Mouse (Mus musculus) olfactory bulb, adult 2 months (tissue): ENCODE results near the gene Lrmda. TPM values are rescaled to one million over a fixed set of nuclear protein-coding genes. Genes with fewer than 3 reads are reported as not detected.

Source experiments
- H3K27ac ChIP-seq: fragments of 200-500 bp; 2 replicates; pipeline ENCODE4 v1.5.1; 2012; ENCODE audit warnings: low read depth, low read length; ENCODE audit not compliant: insufficient read depth
- H3K4me1 ChIP-seq: fragments of 200-500 bp; 2 replicates; pipeline ENCODE4 v1.6.1; 2012; ENCODE audit warnings: low read length; ENCODE audit not compliant: control insufficient read depth, insufficient read depth
- H3K4me3 ChIP-seq: fragments of 200-500 bp; 2 replicates; pipeline ENCODE4 v1.5.1; 2012; ENCODE audit warnings: mild to moderate bottlenecking, low read depth, low read length, moderate library complexity; ENCODE audit not compliant: insufficient read depth
- CTCF ChIP-seq: fragments of 200-500 bp; IDR thresholded peaks from 2 replicates; pipeline ENCODE4 v1.5.1; 2012; ENCODE audit warnings: low read depth, mild to moderate bottlenecking, low read length, moderate library complexity; ENCODE audit not compliant: insufficient read depth
- POLR2A ChIP-seq: fragments of 200-500 bp; IDR thresholded peaks from 2 replicates; pipeline ENCODE4 v1.6.1; 2012; ENCODE audit warnings: mild to moderate bottlenecking, low read depth, low read length, moderate library complexity; ENCODE audit not compliant: insufficient read depth
- WGBS: fragments of 180-500 bp; shearing (Covaris S2); methylation state at CpG from one replicate; pipeline ENCODE4 v1.1.7; 2018; 5-methylcytosine and 5-hydroxymethylcytosine counted together
- polyA plus RNA-seq: library from polyadenylated mRNA; stranded (reverse); fragments of >200 nt; gene quantifications from 2 replicates; pipeline ENCODE4 v1.2.4, GENCODE M21; 2012; ENCODE audit warnings: low replicate concordance; ENCODE audit not compliant: missing spikeins, insufficient read depth, insufficient read length

Lrmda gene
- polyA plus RNA-seq, 1 experiment: not detected

DNA sequence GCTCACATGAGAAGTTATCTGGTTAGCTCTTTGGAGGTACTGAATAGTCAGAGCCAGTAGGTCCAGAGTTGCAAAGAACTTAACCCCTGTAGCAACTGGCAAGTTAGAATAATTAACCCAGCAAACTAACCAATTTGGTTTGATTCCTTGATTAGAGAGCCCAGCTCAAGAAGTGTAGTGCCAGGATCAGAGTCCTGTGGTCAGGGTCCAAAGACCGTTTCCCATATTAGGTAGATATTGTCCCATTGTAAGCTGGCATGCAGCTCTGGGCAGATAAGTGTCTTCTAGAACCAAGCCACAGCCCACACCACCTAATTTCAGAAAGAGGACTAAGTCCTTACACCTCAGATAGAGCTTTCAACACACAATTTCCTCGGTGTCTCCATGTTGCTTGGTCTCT lies 473.8 kb downstream of the Lrmda start:
- H3K4me3 ChIP-seq: no peak overlapping the region
- WGBS: 96% methylated on average over 2 of the region's 2 CpGs
- H3K27ac ChIP-seq: no peak overlapping the region
- TF ChIP-seq CTCF (no peak), POLR2A (no peak)
- H3K4me1 ChIP-seq: no peaks in the 10 kb centered on the region

- Histone ChIP-seq H3K4me3 (no peak overlapping the region), H3K27ac (no peak overlapping the region), H3K4me1 (no peaks in the 10 kb centered on the region)
- no peak for TF ChIP-seq POLR2A
- no peak for TF ChIP-seq CTCF
Measured at GRCm38 (mm10) chr14:22494290-22494689, 474.8 kb downstream of the Lrmda start.

- Histone ChIP-seq H3K4me1 (no peaks in the 10 kb centered on the region), H3K27ac (no peak overlapping the region), H3K4me3 (no peak overlapping the region)
- WGBS: 59% methylated on average over 10 of the region's 10 CpGs
- no peak for TF ChIP-seq POLR2A
- no peak for TF ChIP-seq CTCF
Measured at GRCm38 (mm10) chr14:22494866-22495265, 475.4 kb downstream of the Lrmda start.

DNA sequence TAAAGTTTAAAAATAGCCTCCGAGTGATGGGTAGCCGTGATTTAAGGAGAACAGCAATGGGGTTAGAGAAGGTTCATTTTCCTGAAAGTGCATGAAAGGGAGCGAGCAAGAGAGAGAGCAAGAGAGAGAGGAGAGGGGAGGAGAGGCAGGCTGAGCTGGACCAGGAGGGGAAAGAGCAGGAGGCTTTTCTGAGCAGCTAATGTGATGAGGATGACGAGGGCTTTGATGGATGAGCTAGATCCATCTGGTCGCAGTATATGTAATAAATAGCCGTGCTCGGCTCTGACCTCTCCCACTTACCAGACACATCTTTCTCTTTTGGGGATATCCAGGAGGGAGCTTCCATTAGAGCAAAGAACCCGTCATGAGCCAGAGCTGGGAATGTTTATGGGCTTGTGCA lies 475.8 kb downstream of the Lrmda start:
- no peak for TF ChIP-seq POLR2A
- no peak for TF ChIP-seq CTCF
- WGBS: 84% methylated on average over 8 of the region's 8 CpGs
- no peak overlapping the region for H3K27ac ChIP-seq
- no peak overlapping the region for H3K4me3 ChIP-seq
- H3K4me1 ChIP-seq: no peaks in the 10 kb centered on the region

GRCm38 (mm10) chr14:22497636-22498131 lies 478.2 kb downstream of the Lrmda start:
- TF ChIP-seq CTCF (no peak), POLR2A (no peak)
- WGBS: 68% methylated on average over 4 of the region's 4 CpGs
- no peak overlapping the region for H3K4me3 ChIP-seq
- no peaks in the 10 kb centered on the region for H3K4me1 ChIP-seq
- no peak overlapping the region for H3K27ac ChIP-seq

DNA sequence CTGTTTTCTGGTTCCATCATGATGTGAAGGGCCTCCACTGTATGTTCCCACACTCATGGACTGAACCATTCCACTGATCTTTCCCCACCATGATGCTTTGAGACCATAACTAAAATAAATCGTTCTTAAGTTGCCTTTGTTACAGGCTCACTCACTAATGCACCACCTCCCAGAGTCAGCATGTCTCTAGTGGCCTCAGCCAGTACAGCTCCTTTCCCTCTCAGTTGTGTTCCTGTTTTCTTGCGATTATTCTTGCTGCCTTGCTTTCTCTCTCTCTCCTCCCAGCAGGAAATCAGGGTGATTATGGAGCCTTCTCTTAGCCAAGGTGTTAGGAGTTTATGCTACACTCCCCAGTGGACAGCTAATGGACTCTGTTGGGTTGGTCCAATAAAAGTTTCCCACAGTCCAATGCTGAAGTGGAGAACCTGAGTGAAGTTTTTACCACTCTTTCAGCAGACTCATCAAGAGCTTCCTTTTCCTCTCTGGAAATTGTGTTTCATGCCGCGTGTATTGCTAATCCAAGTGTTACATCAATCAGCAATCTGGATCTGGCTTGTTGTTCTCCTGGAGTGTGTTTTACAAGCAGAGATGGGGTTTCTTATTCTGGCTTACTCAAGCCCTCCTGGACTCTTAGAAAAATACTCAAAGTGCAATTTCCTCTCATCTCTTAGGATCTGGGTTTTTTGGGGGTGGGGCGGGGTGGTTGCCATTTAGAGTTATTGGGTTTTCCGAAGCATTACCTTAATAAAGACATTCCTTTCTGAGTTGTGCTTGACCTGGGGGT lies 490.4 kb downstream of the Lrmda start:
- no peaks in the 10 kb centered on the region for H3K4me1 ChIP-seq
- no peak overlapping the region for H3K4me3 ChIP-seq
- no peak overlapping the region for H3K27ac ChIP-seq
- WGBS: 82% methylated on average over 6 of the region's 6 CpGs
- TF ChIP-seq POLR2A: no peak
- no peak for TF ChIP-seq CTCF

DNA sequence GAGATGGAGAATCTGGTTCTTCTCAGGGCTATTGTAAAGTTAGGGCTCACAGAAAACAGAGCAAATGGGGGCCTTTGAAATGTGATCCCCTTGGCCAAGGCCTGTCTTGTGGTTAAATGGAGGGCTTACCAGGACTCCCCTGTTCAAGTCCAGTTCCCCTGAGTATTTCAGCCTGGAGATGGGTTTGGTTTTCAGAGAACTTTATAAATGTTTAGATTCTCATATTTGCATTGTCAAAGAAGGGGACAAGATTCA lies 490.9 kb downstream of the Lrmda start:
- no peak overlapping the region for H3K4me3 ChIP-seq
- no peak overlapping the region for H3K27ac ChIP-seq
- no peak for TF ChIP-seq POLR2A
- no peaks in the 10 kb centered on the region for H3K4me1 ChIP-seq

DNA sequence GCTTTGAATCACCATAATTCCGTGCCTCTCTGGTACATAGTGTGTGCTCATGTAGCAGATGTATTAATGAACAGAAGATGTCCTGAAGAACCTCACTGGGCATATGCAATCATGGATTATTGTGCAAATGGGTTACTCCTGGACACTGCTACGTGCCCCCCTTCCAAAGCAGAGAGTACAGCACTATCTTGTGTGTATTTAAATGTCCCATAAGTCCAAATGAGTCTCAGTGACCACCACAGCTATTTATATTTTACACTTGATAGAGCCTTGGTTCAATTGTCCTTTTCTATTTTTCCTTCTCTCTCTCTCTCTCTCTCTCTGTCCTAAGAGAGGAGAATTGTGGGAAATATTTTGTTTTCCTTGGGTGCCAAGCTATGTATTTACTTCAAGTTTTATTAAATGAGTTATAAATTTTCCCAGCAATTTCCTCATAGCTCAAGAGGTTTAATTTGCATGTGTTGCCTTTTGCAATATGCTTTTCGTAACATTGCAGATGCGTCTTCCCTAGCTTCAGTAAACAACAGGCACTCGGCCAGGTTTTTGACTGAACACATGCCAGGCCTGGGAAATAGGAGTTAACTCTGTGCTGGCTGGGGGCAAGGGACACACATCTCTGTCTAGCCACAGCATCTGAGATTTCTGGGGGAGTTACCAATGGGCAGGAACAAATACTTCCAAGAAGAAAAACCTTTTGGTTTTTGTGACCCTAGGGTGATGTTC lies 495.0 kb downstream of the Lrmda start:
- 68% methylated on average over 5 of the region's 5 CpGs for WGBS
- TF ChIP-seq POLR2A: no peak
- TF ChIP-seq CTCF: no peak
- no peak overlapping the region for H3K27ac ChIP-seq
- H3K4me1 ChIP-seq: no peaks in the 10 kb centered on the region
- no peak overlapping the region for H3K4me3 ChIP-seq

GRCm38 (mm10) chr14:22530706-22531105 lies 511.2 kb downstream of the Lrmda start:
- H3K27ac ChIP-seq: no peak overlapping the region
- 72% methylated on average over 3 of the region's 3 CpGs for WGBS
- no peak overlapping the region for H3K4me3 ChIP-seq
- TF ChIP-seq POLR2A (no peak), CTCF (no peak)
- H3K4me1 ChIP-seq: no peaks in the 10 kb centered on the region
